In the genomic region with DNA sequence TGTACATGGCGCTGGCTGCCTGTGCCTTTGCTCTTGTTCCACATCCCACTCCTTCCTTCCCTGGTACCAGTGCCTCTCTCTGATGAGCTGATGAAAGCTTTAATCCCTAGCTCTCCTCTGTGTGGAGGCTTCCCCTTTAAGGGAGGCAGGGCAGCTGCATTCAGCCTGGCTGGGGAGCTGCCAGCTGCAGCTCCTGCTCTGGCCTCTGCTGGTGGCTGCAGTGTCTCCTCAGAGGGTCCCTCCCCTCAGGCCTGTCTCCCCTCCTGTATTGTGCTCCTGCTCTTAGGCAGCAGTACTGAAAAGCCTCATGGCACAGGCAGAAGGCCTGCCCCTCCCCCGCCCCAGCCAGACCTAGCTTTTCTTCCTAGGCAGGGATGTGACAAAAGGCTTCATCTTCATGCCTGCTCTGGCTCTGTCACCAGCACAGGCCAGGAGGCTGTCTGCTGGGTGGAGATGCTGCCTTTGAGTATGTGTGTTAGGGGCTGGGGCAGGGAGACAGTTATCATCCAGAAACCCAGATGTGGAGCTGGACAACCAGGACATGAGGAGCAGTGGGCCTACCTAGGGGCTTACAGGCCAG, we compare ENCODE assay signal across 7 mouse cellular contexts.
DNase-seq lines count a peak whose midpoint lies in the region; ATAC-seq lines count a peak whose summit lies in the region.
"Not testable (repeated sequence)": the region's sequence is repeated elsewhere in the genome, so short reads cannot be mapped to it uniquely, and the experiment has no call there.

No protein-coding gene starts in this region.

- DNase-seq in embryo, embryonic 9.5 days (ENCODE audit: extremely low spot score), result peak; percentile 47
- peak; percentile 26 to 65 for DNase-seq in frontal cortex, postnatal 10 days (ENCODE audit: low spot score in 2 of 2)
- peak; percentile 57 for DNase-seq in hindbrain, embryonic 10.5 days (ENCODE audit: low spot score)
- peak; percentile 31 for DNase-seq in kidney, postnatal 10 days
- peak; percentile 56 for DNase-seq in mesoderm, embryonic 11.5 days (ENCODE audit: low read depth, low spot score)
- DNase-seq in retina, embryonic 14.5 days (ENCODE audit: low spot score), result peak; percentile 64

- H3K4me2 ChIP-seq in limb, embryonic 12.5 days, result 0 out of 2 replicates have a peak overlapping the region, but pooled peaks have one; percentile 30

- H3K27ac ChIP-seq in hindbrain, embryonic 10.5 days, result peak overlapping the region; percentile 93
- peak overlapping the region; percentile 86 for H3K27ac ChIP-seq in limb, embryonic 12.5 days

- not testable (repeated sequence) for H3K9me3 ChIP-seq in hindbrain, embryonic 10.5 days; limb, embryonic 12.5 days

- ATAC-seq in limb, embryonic 12.5 days (ENCODE audit: insufficient number of reproducible peaks, insufficient read depth, low FRiP score, low TSS enrichment, low read depth), result peak; percentile 70

- H3K4me3 ChIP-seq in hindbrain, embryonic 10.5 days, result peak overlapping the region; percentile 24; the same call in 1 of the 2 replicates
- H3K4me3 ChIP-seq in limb, embryonic 12.5 days (replicated peaks), result not testable (repeated sequence)

- H3K36me3 ChIP-seq in hindbrain, embryonic 10.5 days; limb, embryonic 12.5 days: not testable (repeated sequence)

- H3K9ac ChIP-seq in limb, embryonic 12.5 days (replicated peaks), result not testable (repeated sequence)

- WGBS in hindbrain, embryonic 10.5 days, result 5% methylated on average over 2 of the region's 2 CpGs
- WGBS in limb, embryonic 12.5 days, result 0% methylated on average over 1 of the region's 2 CpGs

- not testable (repeated sequence) for H3K27me3 ChIP-seq in hindbrain, embryonic 10.5 days (ENCODE audit: insufficient read depth, poor library complexity, severe bottlenecking); limb, embryonic 12.5 days

- H3K4me1 ChIP-seq in hindbrain, embryonic 10.5 days (replicated peaks), result peaks cover 37% of the 10 kb centered on the region
- peaks cover 13% of the 10 kb centered on the region for H3K4me1 ChIP-seq in limb, embryonic 12.5 days (replicated peaks)
